29 mouse cellular contexts compared by ENCODE assay signal in genomic region chr2:112632536-112632935, GRCm38 (mm10).
DNase-seq lines count a peak whose midpoint lies in the region; TF ChIP-seq lines count a peak whose summit lies in the region.
"Had no signal": no experiment of that assay in that cellular context is flagged by ENCODE, and none has a peak within 500 bp of the region (broad histone marks: within the 10 kb centered on the region; RNA-seq: fewer than 3 reads in every experiment).

No protein-coding gene starts in this region.

- no peak for TF ChIP-seq CTCF in left cerebral cortex, adult 2 months (IDR thresholded peaks at IDR 0.05)

- intact Hi-C loops in left cerebral cortex, postnatal 4 days (cut with DNase I): no loop called here
- intact Hi-C loops in left cerebral cortex, adult 2 months (cut with DNase I): no loop called here
- intact Hi-C loops in left cerebral cortex, postnatal 36 days (cut with DNase I): no loop called here

- DNase-seq in frontal cortex, adult 2 months (ENCODE audit: extremely low spot score in 1 of 2, low spot score in 1 of 2): peak; percentile 48 to 62
- DNase-seq in frontal cortex, postnatal 25 days (ENCODE audit: low spot score in 2 of 2): no peak
- DNase-seq in left cerebral cortex, adult 18-20 months (ENCODE audit: low spot score in 2 of 2): peak; percentile 49 to 59
- no peak for DNase-seq in left cerebral cortex, postnatal 4 days
- peak; percentile 34 to 45 for DNase-seq in left cerebral cortex, adult 2 months (ENCODE audit: extremely low spot score in 1 of 2, low spot score in 2 of 2)
- peak; percentile 27 to 50 for DNase-seq in left cerebral cortex, postnatal 36 days (ENCODE audit: low spot score in 2 of 2)
- DNase-seq in kidney, adult 8-10 months: no peak
- no peak for DNase-seq in thymus, postnatal 25 days
- DNase-seq: adrenal gland, postnatal 10 days; cerebellum, adult 11 months; cerebellum, adult 9-10 months; embryo, embryonic 11 days; gastrocnemius, adult 2 months; gastrocnemius, postnatal 36 days; heart, adult 2 months; kidney, adult 18-20 months; kidney, postnatal 36 days; layer of hippocampus, postnatal 36 days; liver, postnatal 0 days; lung, postnatal 36 days had no signal

- H3K4me3 ChIP-seq in left cerebral cortex, adult 2 months: no peak overlapping the region
- H3K4me3 ChIP-seq: embryonic facial prominence, embryonic 12.5 days; forebrain, embryonic 15.5 days; gastrocnemius, adult 2 months; heart, adult 2 months; heart, embryonic 12.5 days; layer of hippocampus, adult 2 months; liver, embryonic 12.5 days; megakaryocyte, embryonic 14.5 days; midbrain, embryonic 12.5 days; myocyte; neural tube, embryonic 12.5 days had no signal

- H3K27ac ChIP-seq in left cerebral cortex, adult 2 months: 0 out of 2 replicates have a peak overlapping the region, but pooled peaks have one; percentile 30
- H3K27ac ChIP-seq: embryonic facial prominence, embryonic 12.5 days; forebrain, embryonic 15.5 days; gastrocnemius, adult 2 months; heart, adult 2 months; layer of hippocampus, adult 2 months; liver, embryonic 12.5 days; midbrain, embryonic 12.5 days; neural tube, embryonic 12.5 days had no signal

Comparison
In these comparisons a context has a peak if more than half of its experiments do, and no peak if none do; other contexts are left out.
1. DNase-seq: peak in frontal cortex, adult 2 months (2 of 2), left cerebral cortex, adult 18-20 months (2 of 2), left cerebral cortex, adult 2 months (2 of 2) and left cerebral cortex, postnatal 36 days (2 of 2); none in frontal cortex, postnatal 25 days (0 of 2), left cerebral cortex, postnatal 4 days (single experiment), kidney, adult 8-10 months (0 of 2) and thymus, postnatal 25 days (single experiment).